Mouse (Mus musculus) hindbrain, embryonic 14.5 days (tissue): ENCODE data around the gene Hic1. TPM values are rescaled to one million over a fixed set of nuclear protein-coding genes. Genes with fewer than 3 reads are reported as not detected.

ENCODE experiments used
- ATAC-seq: fragments of 200-750 bp; cut with Nextera tagmentation; 2 replicates; pipeline ENCODE4 v1.8.0; 2017; ENCODE audit warnings: moderate number of reproducible peaks, mild to moderate bottlenecking, moderate TSS enrichment, moderate library complexity; ENCODE audit not compliant: low FRiP score
- DNase-seq: peaks from one replicate; pipeline ENCODE4 v3.0.0-alpha.2; 2015; ENCODE audit warnings: low spot score
- H3K27ac ChIP-seq: fragments of 300-500 bp; sonication (generic); 2 replicates; pipeline ENCODE4 v1.5.1; 2014; ENCODE audit warnings: mild to moderate bottlenecking, moderate library complexity
- H3K27me3 ChIP-seq: fragments of 300-500 bp; sonication (generic); 2 replicates; pipeline ENCODE4 v1.6.1; 2014; ENCODE audit warnings: mild to moderate bottlenecking, low read length, mixed read lengths; ENCODE audit not compliant: control insufficient read depth, insufficient read depth
- H3K36me3 ChIP-seq: fragments of 300-500 bp; sonication (generic); replicated peaks from 2 replicates; pipeline ENCODE4 v1.6.1; 2014; ENCODE audit not compliant: control insufficient read depth, insufficient read depth
- H3K4me1 ChIP-seq: fragments of 300-500 bp; sonication (generic); replicated peaks from 2 replicates; pipeline ENCODE4 v1.6.1; 2014; ENCODE audit warnings: antibody characterized with exemption, low read length, mixed read lengths; ENCODE audit not compliant: control insufficient read depth, insufficient read depth
- H3K4me2 ChIP-seq: fragments of 300-500 bp; sonication (generic); replicated peaks from 2 replicates; pipeline ENCODE4 v1.6.1; 2014; ENCODE audit warnings: mild to moderate bottlenecking, moderate library complexity
- H3K4me3 ChIP-seq: fragments of 300-500 bp; sonication (generic); replicated peaks from 2 replicates; pipeline ENCODE4 v1.5.1; 2014; ENCODE audit warnings: mild to moderate bottlenecking, low read length
- H3K9ac ChIP-seq: fragments of 300-500 bp; sonication (generic); 2 replicates; pipeline ENCODE4 v1.6.1; 2014
- H3K9me3 ChIP-seq: fragments of 300-500 bp; sonication (generic); 2 replicates; pipeline ENCODE4 v1.6.1; 2016; ENCODE audit warnings: low read length; ENCODE audit not compliant: control insufficient read depth
- WGBS: fragments of 180-500 bp; shearing (Covaris S2); extraction: QIAGEN DNeasy Blood & Tissue Kit; methylation state at CpG from one replicate; pipeline ENCODE4 v1.1.7; 2014; 5-methylcytosine and 5-hydroxymethylcytosine counted together
- polyA plus RNA-seq: library from polyadenylated mRNA; unstranded; fragments of >200 nt; fragmentation: Nextera tagmentation; extraction: Ambion mirVana; gene quantifications from 2 replicates; pipeline ENCODE4 v1.2.1, GENCODE M21; 2014

The Hic1 gene
- polyA plus RNA-seq, 1 experiment from 2014 or later, result 1.9 TPM

GRCm38 (mm10) chr11:75134485-75135068 lies 34.7 kb downstream of the Hic1 start:
- Histone ChIP-seq H3K9ac (0 out of 2 replicates have a peak overlapping the region, but pooled peaks have one; percentile 20), H3K27ac (peak overlapping the region; percentile 76; the same call in 1 of the 2 replicates), H3K27me3 (no peaks in the 10 kb centered on the region), H3K4me1 (peaks cover 29% of the 10 kb centered on the region), H3K4me2 (no peak overlapping the region), H3K4me3 (no peak overlapping the region), H3K36me3 (no peaks in the 10 kb centered on the region; the same call in 1 of the 2 replicates), H3K9me3 (no peaks in the 10 kb centered on the region)
- no peak for DNase-seq
- 76% methylated on average over 5 of the region's 5 CpGs for WGBS
- no peak for ATAC-seq

- 9% methylated on average over 2 of the region's 2 CpGs for WGBS
- ATAC-seq, result 0 out of 2 replicates have a peak, but pooled peaks have one; percentile 66
These were observed 35.4 kb downstream of the Hic1 start for GRCm38 (mm10) chr11:75133951-75134350.

GRCm38 (mm10) chr11:75133391-75133790 lies 35.9 kb downstream of the Hic1 start:
- H3K9me3 ChIP-seq, result no peaks in the 10 kb centered on the region
- H3K27ac ChIP-seq, result peak overlapping the region; percentile 76
- no peaks in the 10 kb centered on the region for H3K27me3 ChIP-seq
- H3K4me2 ChIP-seq, result no peak overlapping the region
- 95% methylated on average over 5 of the region's 5 CpGs for WGBS
- DNase-seq (no peak), ATAC-seq (no peak)
- no peak overlapping the region for H3K4me3 ChIP-seq
- H3K4me1 ChIP-seq, result peaks cover 20% of the 10 kb centered on the region
- H3K9ac ChIP-seq, result 0 out of 2 replicates have a peak overlapping the region, but pooled peaks have one; percentile 20
- no peaks in the 10 kb centered on the region for H3K36me3 ChIP-seq

More at GRCm38 (mm10) chr11:75133951-75134350, 35.4 kb downstream of the Hic1 start:
- Histone ChIP-seq H3K9ac (0 out of 2 replicates have a peak overlapping the region, but pooled peaks have one; percentile 20), H3K27ac (peak overlapping the region; percentile 76), H3K27me3 (no peaks in the 10 kb centered on the region), H3K9me3 (no peaks in the 10 kb centered on the region), H3K4me2 (no peak overlapping the region), H3K4me3 (no peak overlapping the region), H3K4me1 (peaks cover 23% of the 10 kb centered on the region), H3K36me3 (no peaks in the 10 kb centered on the region; the same call in 1 of the 2 replicates)
- peak; percentile 46 for DNase-seq

- H3K27ac ChIP-seq, result no peak overlapping the region; the same call in 1 of the 2 replicates
- WGBS, result 68% methylated on average over 5 of the region's 5 CpGs
- no peak; the same call in 1 of the 2 replicates for ATAC-seq
These were observed 37.0 kb downstream of the Hic1 start for GRCm38 (mm10) chr11:75132278-75132677.

GRCm38 (mm10) chr11:75131300-75131699 lies 38.0 kb downstream of the Hic1 start:
- Histone ChIP-seq H3K27me3 (no peaks in the 10 kb centered on the region), H3K9me3 (no peaks in the 10 kb centered on the region), H3K4me3 (no peak overlapping the region), H3K27ac (no peak overlapping the region), H3K9ac (no peak overlapping the region), H3K36me3 (no peaks in the 10 kb centered on the region), H3K4me2 (no peak overlapping the region), H3K4me1 (peaks cover 20% of the 10 kb centered on the region)
- WGBS, result 87% methylated on average over 4 of the region's 4 CpGs
- DNase-seq, result no peak
- no peak for ATAC-seq

More at GRCm38 (mm10) chr11:75132278-75132677, 37.0 kb downstream of the Hic1 start:
- Histone ChIP-seq H3K4me3 (no peak overlapping the region), H3K9ac (no peak overlapping the region), H3K4me1 (peaks cover 20% of the 10 kb centered on the region), H3K36me3 (no peaks in the 10 kb centered on the region), H3K9me3 (no peaks in the 10 kb centered on the region), H3K27me3 (no peaks in the 10 kb centered on the region), H3K4me2 (no peak overlapping the region)
- DNase-seq, result peak; percentile 65

- DNase-seq (no peak), ATAC-seq (no peak)
- WGBS, result 99% methylated on average over 6 of the region's 6 CpGs
- H3K36me3 ChIP-seq, result no peaks in the 10 kb centered on the region
- peaks cover 15% of the 10 kb centered on the region for H3K4me1 ChIP-seq
- H3K9me3 ChIP-seq, result no peaks in the 10 kb centered on the region
- no peak overlapping the region for H3K9ac ChIP-seq
- H3K4me3 ChIP-seq, result no peak overlapping the region
- no peak overlapping the region for H3K4me2 ChIP-seq
- no peaks in the 10 kb centered on the region for H3K27me3 ChIP-seq
- H3K27ac ChIP-seq, result no peak overlapping the region
These were observed 39.8 kb downstream of the Hic1 start for GRCm38 (mm10) chr11:75129481-75129880.

GRCm38 (mm10) chr11:75126384-75126783 lies 42.9 kb downstream of the Hic1 start:
- Histone ChIP-seq H3K27me3 (no peaks in the 10 kb centered on the region), H3K4me1 (no peaks in the 10 kb centered on the region), H3K9ac (no peak overlapping the region), H3K4me2 (no peak overlapping the region), H3K27ac (no peak overlapping the region), H3K36me3 (no peaks in the 10 kb centered on the region), H3K4me3 (no peak overlapping the region), H3K9me3 (no peaks in the 10 kb centered on the region)
- 96% methylated on average over 3 of the region's 3 CpGs for WGBS
- ATAC-seq (no peak), DNase-seq (no peak)

GRCm38 (mm10) chr11:75124406-75124805 lies 44.9 kb downstream of the Hic1 start:
- no peak for ATAC-seq
- H3K27me3 ChIP-seq, result no peaks in the 10 kb centered on the region
- H3K9me3 ChIP-seq, result no peaks in the 10 kb centered on the region
- WGBS, result 96% methylated on average over 2 of the region's 2 CpGs
- no peaks in the 10 kb centered on the region for H3K36me3 ChIP-seq
- H3K4me1 ChIP-seq, result no peaks in the 10 kb centered on the region
- H3K4me2 ChIP-seq, result no peak overlapping the region
- no peak for DNase-seq
- no peak overlapping the region for H3K9ac ChIP-seq
- no peak overlapping the region for H3K4me3 ChIP-seq
- H3K27ac ChIP-seq, result no peak overlapping the region

GRCm38 (mm10) chr11:75121348-75121747 lies 48.0 kb downstream of the Hic1 start:
- ATAC-seq (no peak), DNase-seq (no peak)
- H3K9ac ChIP-seq, result no peak overlapping the region
- no peaks in the 10 kb centered on the region for H3K27me3 ChIP-seq
- H3K4me2 ChIP-seq, result no peak overlapping the region
- no peak overlapping the region for H3K27ac ChIP-seq
- H3K9me3 ChIP-seq, result no peaks in the 10 kb centered on the region
- no peaks in the 10 kb centered on the region for H3K36me3 ChIP-seq
- 79% methylated on average over 1 of the region's 1 CpGs for WGBS
- H3K4me1 ChIP-seq, result no peaks in the 10 kb centered on the region
- no peak overlapping the region for H3K4me3 ChIP-seq
